Mouse (Mus musculus) bone marrow, adult 2 months (tissue): ENCODE results near the gene Slc2a10. TPM values are rescaled to one million over a fixed set of nuclear protein-coding genes. Genes with fewer than 3 reads are reported as not detected.

Source experiments
- H3K27ac ChIP-seq: fragments of 200-500 bp; 2 replicates; pipeline ENCODE4 v1.5.1; 2012; ENCODE audit warnings: low read depth, mild to moderate bottlenecking, control low read depth, inconsistent platforms, low read length; ENCODE audit not compliant: control insufficient read depth, poor library complexity, insufficient read depth
- H3K4me1 ChIP-seq: fragments of 200-500 bp; 2 replicates; pipeline ENCODE4 v1.6.1; 2011; ENCODE audit warnings: low read length; ENCODE audit not compliant: control insufficient read depth, insufficient read depth
- H3K4me3 ChIP-seq: fragments of 200-500 bp; replicated peaks from 2 replicates; pipeline ENCODE3; 2011; ENCODE audit warnings: mild to moderate bottlenecking, low read depth, low read length, control low read depth; ENCODE audit not compliant: control insufficient read depth
- CTCF ChIP-seq: fragments of 200-500 bp; IDR thresholded peaks from 2 replicates; pipeline ENCODE4 v1.5.1; 2011; ENCODE audit warnings: low read length, control low read depth; ENCODE audit not compliant: control insufficient read depth, insufficient read depth
- POLR2A ChIP-seq: fragments of 200-500 bp; IDR thresholded peaks from 2 replicates; pipeline ENCODE4 v1.6.1; 2011; ENCODE audit warnings: low read depth, mild to moderate bottlenecking, control low read depth, low read length, borderline replicate concordance; ENCODE audit not compliant: control insufficient read depth
- WGBS: fragments of 180-500 bp; shearing (Covaris S2); methylation state at CpG from one replicate; pipeline ENCODE4 v1.1.7; 2018; 5-methylcytosine and 5-hydroxymethylcytosine counted together
- polyA plus RNA-seq: library from polyadenylated mRNA; stranded (reverse); fragments of >200 nt; gene quantifications from 2 replicates; pipeline ENCODE4 v1.2.4, GENCODE M21; 2011; ENCODE audit warnings: low replicate concordance; ENCODE audit not compliant: missing spikeins, insufficient read depth, insufficient read length

The Slc2a10 gene
- polyA plus RNA-seq, 1 experiment: not detected

GRCm38 (mm10) chr2:165561861-165562260 lies 58.3 kb downstream of the Slc2a10 start:
- TF ChIP-seq CTCF (no peak), POLR2A (no peak)

GRCm38 (mm10) chr2:165563298-165564058 lies 59.9 kb downstream of the Slc2a10 start:
- WGBS: 2% methylated on average over 52 of the region's 52 CpGs
- Histone ChIP-seq H3K4me1 (no peaks in the 10 kb centered on the region), H3K4me3 (no peak overlapping the region), H3K27ac (no peak overlapping the region)
- TF ChIP-seq POLR2A: no peak
- TF ChIP-seq CTCF: no peak

More at GRCm38 (mm10) chr2:165561861-165562260, 58.3 kb downstream of the Slc2a10 start:
- WGBS: 90% methylated on average over 6 of the region's 6 CpGs
- Histone ChIP-seq H3K4me3 (no peak overlapping the region), H3K4me1 (no peaks in the 10 kb centered on the region), H3K27ac (no peak overlapping the region)

DNA sequence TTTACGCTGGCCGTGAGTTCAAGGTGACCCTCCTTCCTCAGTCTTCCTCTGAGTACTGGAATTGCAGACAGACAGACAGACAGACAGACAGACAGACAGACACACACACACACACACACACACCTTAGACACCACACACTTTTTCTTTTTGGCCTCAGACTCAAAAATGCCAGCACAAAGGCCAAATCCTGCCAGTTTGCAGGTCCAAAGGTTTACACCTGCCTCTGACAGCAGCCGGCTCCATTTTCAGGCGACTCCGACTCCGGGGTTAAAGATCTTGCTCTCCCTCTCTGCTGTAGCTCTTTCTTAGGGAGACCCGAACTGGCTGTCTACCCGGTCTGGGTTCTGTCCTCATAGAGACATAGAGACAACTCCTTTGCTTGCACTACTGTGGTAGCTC lies 60.5 kb downstream of the Slc2a10 start:
- H3K4me1 ChIP-seq: no peaks in the 10 kb centered on the region
- no peak overlapping the region for H3K27ac ChIP-seq
- 74% methylated on average over 8 of the region's 8 CpGs for WGBS
- no peak for TF ChIP-seq POLR2A
- TF ChIP-seq CTCF: no peak
- H3K4me3 ChIP-seq: no peak overlapping the region

DNA sequence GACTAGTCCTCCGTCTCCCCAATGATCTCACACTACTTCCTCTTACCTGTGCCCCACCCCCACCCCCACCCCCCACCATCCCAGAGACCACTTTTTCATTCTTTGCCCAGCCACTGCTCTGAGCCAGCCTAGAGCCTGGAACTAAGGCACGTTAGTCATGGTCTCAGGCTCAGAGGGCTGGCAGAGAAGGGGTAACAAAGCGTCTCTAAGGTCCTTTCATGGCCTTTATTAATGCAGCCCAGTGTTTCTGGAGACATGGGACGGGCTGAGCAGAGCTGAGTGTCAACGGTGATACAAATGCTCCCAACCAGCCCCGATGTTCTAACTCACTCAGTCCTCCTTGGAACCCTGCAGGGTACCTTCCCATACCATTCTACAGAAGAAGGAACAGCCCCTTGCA lies 61.0 kb downstream of the Slc2a10 start:
- 67% methylated on average over 6 of the region's 6 CpGs for WGBS
- H3K4me1 ChIP-seq: no peaks in the 10 kb centered on the region
- TF ChIP-seq CTCF: no peak
- no peak for TF ChIP-seq POLR2A
- H3K27ac ChIP-seq: no peak overlapping the region
- no peak overlapping the region for H3K4me3 ChIP-seq

DNA sequence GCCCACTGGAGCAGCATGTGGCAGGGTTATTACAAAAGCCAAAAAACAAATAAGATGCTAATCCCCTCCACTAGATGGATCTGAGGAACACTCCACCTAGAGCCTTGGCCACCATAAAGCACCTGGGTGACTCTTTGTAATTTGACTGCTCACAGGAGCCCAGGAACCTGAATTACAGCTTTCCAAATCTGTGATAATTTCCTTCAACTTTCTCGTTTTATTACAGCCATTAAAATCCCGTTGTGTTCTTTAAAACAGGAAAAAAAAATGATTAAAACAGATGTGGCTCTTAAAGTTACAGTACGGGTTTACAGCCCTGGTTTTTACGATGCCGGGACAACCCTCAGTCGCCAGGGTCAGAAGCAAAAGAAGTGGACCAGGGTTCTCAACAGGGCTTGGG lies 63.3 kb downstream of the Slc2a10 start:
- 69% methylated on average over 6 of the region's 6 CpGs for WGBS
- TF ChIP-seq CTCF: no peak
- TF ChIP-seq POLR2A: no peak

GRCm38 (mm10) chr2:165567820-165568219 lies 64.2 kb downstream of the Slc2a10 start:
- no peak overlapping the region for H3K27ac ChIP-seq
- WGBS: 68% methylated on average over 9 of the region's 9 CpGs
- H3K4me3 ChIP-seq: no peak overlapping the region
- TF ChIP-seq POLR2A (no peak), CTCF (no peak)
- no peaks in the 10 kb centered on the region for H3K4me1 ChIP-seq

More for the DNA sequence above, 63.3 kb downstream of the Slc2a10 start:
- H3K4me1 ChIP-seq: no peaks in the 10 kb centered on the region
- H3K27ac ChIP-seq: no peak overlapping the region
- H3K4me3 ChIP-seq: no peak overlapping the region

DNA sequence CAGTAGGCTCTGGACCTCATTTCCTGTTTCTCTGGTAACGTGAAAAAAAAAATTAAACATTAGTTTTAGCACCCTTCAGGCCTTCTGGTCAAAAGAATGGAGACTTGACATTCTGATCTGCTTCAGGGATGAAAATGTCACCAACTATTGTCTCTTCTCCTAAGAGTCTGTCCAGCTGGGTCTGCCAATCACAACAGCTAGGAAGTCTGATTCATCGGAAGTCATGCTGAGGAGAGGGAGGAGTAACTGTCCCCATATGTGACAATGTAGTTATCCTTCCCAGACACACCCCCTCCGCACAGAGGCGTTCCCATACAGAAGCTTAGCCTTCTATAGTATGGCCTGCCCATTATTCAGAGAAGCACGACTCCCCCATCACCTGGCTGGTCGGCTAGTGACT lies 65.3 kb downstream of the Slc2a10 start:
- no peak overlapping the region for H3K4me3 ChIP-seq
- TF ChIP-seq CTCF: no peak
- no peak for TF ChIP-seq POLR2A
- H3K4me1 ChIP-seq: no peaks in the 10 kb centered on the region
- WGBS: 81% methylated on average over 6 of the region's 6 CpGs
- H3K27ac ChIP-seq: no peak overlapping the region

Other genes with a start within 250 kb of the Slc2a10 start
- 44.3 and 79.2 TPM in 2 replicates for gene Slc35c2, start 215.9 kb upstream of the Slc2a10 start, polyA plus RNA-seq
- gene Elmo2, start 177.3 kb upstream of the Slc2a10 start, polyA plus RNA-seq: 11.4 and 29.8 TPM in 2 replicates
- gene Zfp663, start 135.1 kb upstream of the Slc2a10 start, polyA plus RNA-seq: not detected in 2 replicates
- 0.36 and 0.42 TPM in 2 replicates for gene Zfp334, start 115.5 kb upstream of the Slc2a10 start, polyA plus RNA-seq
- gene Ocstamp, start 103.4 kb upstream of the Slc2a10 start, polyA plus RNA-seq: 0.67 TPM in 1 of 2 replicates, not detected in the other
- 1.6 TPM in 1 of 2 replicates, not detected in the other for gene Slc13a3, start 30.6 kb upstream of the Slc2a10 start, polyA plus RNA-seq
- 7.2 and 10.8 TPM in 2 replicates for gene Trp53rka, start 10.5 kb upstream of the Slc2a10 start, polyA plus RNA-seq
- gene Eya2, start 91.2 kb downstream of the Slc2a10 start, polyA plus RNA-seq: 1.3 and 2.4 TPM in 2 replicates